Mouse (Mus musculus) cerebellum, postnatal 14 days (tissue): ENCODE measurements around the gene Susd1.

ENCODE experiments used
- DNase-seq, 2 experiments: peaks; one replicate each; pipeline ENCODE4 v3.0.0; 2021; ENCODE audit warnings: mixed read lengths in 2 of 2

Susd1 gene

GRCm38 (mm10) chr4:59318602-59319001 lies 119.8 kb downstream of the Susd1 start:
- no peak for DNase-seq

GRCm38 (mm10) chr4:59315553-59316405 lies 122.7 kb downstream of the Susd1 start:
- DNase-seq: no peak

GRCm38 (mm10) chr4:59314939-59315552 lies 123.4 kb downstream of the Susd1 start:
- DNase-seq: no peak

GRCm38 (mm10) chr4:59312945-59313344 lies 125.5 kb downstream of the Susd1 start:
- DNase-seq: peak; percentile 59 to 66

- DNase-seq: no peak
Observed at GRCm38 (mm10) chr4:59310590-59310989, 127.8 kb downstream of the Susd1 start.

DNA sequence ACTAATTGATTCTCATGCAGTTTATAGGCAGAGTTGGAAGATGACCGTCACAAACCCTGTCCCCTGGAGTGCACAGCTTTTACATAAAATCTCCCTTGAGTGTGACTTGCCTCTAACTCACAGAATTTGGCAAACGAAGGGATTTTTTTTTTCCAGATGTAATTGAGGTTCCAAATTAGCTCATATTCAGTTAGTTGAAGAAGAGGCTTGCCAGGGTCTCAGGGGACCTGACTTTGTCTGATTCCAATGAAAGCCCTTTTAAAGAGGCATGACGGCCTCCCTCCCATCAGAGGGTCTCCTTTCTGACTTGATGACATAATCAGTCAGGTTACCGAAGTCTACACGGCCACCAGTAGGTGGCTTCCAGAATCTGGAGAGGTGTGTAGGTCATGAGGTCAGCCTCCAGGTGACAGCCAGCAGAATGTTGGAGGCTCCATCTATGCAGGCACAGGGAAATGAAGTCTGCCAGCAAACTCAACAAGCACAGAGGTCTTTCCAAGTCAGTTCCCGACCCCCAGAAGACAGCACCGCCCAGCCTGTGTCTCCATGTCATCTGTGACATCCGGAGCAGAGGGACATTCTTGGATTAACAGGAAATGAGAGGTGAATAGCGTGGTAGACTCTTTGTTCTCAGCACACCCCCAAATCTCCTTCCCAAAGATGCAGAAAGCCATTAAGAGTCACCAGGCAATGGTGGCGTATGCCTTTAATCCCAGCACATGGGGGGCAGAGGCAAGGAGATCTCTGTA lies 130.4 kb downstream of the Susd1 start:
- DNase-seq: no peak

DNA sequence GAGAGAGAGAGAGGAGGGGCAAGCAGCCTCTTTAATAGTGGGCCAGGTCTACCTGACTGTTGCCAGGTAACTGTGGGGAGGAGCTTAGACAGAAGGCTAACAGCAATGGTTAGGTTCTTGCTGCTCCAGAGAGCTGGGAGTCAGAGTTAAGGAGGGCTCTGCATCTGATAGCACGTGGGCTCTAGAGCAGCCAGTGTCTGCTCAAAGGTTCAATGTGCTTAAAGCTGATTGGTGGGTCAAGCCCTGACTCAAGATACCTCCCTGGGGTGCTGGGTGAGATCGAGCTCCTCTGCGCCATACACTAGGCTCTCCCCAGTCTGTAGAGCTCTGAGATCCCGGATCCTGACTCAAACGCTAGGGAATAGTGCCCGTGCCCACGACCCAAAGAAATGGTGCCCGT lies 136.0 kb downstream of the Susd1 start:
- no peak for DNase-seq

DNA sequence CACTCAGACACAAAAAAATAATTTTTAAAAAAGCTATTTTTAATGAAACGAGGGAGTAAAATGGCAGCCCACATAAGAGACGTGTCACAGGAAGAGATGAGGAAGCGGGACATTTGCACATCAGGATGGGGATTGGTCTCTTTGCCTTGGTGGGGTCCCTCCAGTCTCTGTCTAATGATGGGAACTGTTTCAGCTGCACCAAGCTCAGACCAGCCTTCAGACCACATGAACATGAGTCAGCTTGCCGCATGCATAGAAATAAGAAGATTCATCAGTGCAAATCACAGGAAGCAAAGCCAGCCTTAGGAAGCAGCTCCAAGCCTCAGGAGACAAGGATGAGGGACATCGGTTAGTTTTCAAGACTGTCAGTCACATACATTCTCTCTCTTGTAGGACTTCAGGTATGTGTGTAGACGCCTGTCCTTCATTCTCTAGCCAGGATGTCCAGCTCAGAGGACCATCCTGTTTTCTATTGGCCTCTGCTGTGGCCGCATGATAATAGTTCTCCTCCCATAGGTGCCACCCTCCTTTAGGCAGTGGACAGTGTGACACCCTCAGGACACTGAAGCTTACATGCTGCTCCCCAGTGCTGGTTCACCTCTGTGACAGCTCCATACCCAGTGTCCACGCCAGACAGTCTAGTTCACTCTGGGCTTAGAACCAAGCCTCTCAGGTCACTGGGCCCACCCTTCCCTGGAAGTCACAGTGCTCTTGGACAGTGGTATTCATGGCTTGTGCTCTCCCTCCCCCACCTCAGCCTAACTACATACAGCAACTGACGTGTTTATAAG lies 137.2 kb downstream of the Susd1 start:
- no peak for DNase-seq

GRCm38 (mm10) chr4:59298719-59299496 lies 139.5 kb downstream of the Susd1 start:
- no peak for DNase-seq

- no peak for DNase-seq
Observed at GRCm38 (mm10) chr4:59295127-59295526, 143.3 kb downstream of the Susd1 start.

GRCm38 (mm10) chr4:59294661-59295060 lies 143.8 kb downstream of the Susd1 start:
- DNase-seq: no peak

DNA sequence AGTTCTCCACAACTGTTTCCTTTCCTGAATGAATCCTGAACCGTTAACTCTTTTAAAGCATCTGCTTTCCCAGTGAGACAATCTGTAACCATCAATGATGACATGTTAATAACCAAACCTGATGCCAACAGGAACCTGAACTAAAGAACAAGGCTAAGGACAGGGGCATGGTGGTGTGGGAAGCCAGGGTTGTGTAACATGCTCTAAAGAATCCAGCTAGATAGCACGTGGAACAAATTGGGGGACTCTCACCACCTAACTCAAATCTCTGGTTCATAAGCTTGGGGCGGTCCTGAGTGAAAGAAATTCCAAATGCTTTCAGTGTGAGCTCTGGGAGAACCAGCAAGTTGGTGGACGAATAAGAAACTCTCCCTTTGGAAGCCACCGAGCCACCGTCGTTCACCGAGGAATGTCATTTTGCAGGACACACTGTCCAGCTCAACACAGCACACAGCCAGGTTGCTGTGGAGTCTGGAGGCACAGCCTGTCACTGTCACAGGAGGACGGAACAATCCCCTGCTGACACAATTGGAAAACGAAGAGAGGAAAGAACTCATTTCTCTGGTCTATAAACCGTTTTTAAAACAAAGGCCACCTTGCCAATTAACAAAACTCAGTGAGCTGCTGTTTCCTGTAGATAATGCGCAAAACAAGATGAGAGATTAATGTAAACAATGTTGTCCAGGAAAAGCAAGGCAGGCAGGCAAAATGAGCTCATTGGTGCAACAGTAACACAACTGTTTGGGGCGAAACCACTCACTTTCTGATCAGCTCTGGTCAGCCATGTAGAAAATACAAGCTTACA lies 146.3 kb downstream of the Susd1 start:
- no peak for DNase-seq

GRCm38 (mm10) chr4:59290972-59291576 lies 147.4 kb downstream of the Susd1 start:
- DNase-seq: no peak

DNA sequence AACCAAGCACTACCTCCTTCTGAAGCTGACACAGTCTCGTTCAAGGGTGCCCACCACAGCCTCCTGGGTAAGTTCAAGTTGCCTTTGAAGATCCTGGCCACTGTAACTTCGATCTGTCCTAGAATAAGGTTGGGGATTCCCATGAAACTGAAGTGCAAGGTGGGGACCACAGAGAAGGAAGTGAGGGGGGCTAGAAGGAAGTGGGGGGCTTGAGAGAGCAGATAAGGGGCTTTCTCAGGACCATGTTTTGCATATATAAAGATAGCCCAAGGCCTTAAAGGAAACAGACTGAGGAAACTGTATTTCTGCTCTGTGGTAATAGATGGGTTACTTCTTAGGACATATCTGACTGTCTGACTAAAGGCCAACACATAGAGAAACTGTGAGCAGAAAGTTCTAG lies 151.3 kb downstream of the Susd1 start:
- no peak for DNase-seq

DNA sequence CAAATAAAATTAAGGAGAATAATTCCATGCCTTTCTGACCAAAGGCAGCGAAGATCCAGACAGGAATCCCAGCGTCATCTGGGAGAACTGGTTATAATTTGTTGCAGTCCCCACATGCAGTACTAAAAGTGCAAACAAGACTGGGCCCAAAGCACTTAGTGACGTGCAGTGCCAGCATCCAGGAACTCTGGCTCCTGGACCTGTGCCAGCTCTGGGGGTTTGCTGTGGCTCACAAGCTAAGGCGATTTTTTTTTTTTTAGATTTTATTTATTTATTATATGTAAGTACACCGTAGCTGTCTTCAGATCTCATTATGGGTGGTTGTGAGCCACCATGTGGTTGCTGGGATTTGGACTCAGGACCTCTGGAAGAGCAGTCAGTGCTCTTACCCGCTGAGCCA lies 152.1 kb downstream of the Susd1 start:
- DNase-seq: peak in 1 of 2 experiments; percentile 26

- DNase-seq: peak; percentile 11 to 12
Observed at GRCm38 (mm10) chr4:59282699-59283487, 155.5 kb downstream of the Susd1 start.

DNA sequence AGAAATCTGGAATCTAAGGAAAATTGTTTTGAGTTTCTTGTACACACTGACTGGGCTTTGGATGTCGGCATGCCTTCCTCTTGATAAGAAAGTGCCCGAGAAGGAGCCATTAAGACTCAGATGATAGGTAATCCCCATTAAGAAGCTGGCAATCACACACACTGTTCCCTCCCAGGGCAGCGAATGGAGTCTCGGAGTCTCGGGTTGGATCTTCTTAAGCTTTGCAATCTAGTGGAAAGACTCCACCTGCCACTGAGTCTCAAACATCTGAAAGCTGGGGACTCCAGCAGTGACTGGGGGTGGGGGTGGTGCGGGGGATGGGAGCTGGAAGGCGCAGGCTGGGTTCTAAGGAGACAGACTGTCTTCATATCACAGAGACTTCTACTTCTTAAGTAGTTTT lies 156.3 kb downstream of the Susd1 start:
- DNase-seq: no peak

GRCm38 (mm10) chr4:59280876-59281275 lies 157.6 kb downstream of the Susd1 start:
- DNase-seq: no peak

DNA sequence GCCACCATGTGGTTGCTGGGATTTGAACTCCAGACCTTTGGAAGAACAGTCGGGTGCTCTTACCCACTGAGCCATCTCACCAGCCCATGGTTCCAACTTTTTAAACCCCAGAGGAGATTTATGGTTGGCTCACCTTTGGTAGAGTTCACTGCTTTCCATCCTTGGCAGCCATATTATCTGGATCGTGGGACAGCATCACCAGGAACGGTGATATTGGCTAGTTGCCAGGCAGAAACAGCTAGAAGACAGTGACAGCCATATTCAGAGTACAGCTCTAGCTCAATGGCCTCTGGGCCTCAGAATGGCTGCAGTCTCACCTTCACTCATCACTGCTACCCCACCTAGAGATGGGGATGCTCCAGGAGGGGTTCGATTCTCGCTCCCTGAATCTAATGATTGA lies 159.3 kb downstream of the Susd1 start:
- peak in 1 of 2 experiments; percentile 29 for DNase-seq

DNA sequence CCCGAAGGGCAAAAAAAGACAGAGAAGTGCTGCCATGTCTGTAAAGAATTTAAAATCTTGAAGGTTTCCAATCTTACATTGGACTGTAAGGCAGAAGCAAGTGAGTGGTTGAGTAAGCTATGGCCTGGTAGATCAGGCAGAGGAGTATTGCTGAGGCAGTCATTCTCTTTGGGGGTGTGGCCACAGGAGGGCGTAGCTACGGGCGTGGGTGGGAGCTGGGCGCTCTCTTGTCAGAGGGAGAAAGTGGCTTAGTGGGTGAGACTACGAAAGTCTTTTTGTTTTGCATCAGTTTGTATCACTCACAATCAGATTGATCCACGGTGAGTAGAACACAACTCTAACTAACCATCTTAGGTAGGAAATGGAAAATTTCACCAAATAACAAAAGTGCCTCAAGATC lies 160.0 kb downstream of the Susd1 start:
- no peak for DNase-seq
